Mouse (Mus musculus) liver, embryonic 13.5 days (tissue): ENCODE measurements at regions not wholly inside any gene's neighbourhood (a gene's known extent, or its start where the extent isn't known, plus 50 kb on each side); places are given as distances from the start of the nearest gene placed in this dataset.

Experiments
- ATAC-seq: fragments of 200-750 bp; cut with Nextera tagmentation; 2 replicates; pipeline ENCODE4 v1.8.0; 2017; ENCODE audit warnings: low read depth, mild to moderate bottlenecking, moderate number of reproducible peaks, moderate library complexity
- DNase-seq: peaks from one replicate; pipeline ENCODE4 v3.0.0; 2022
- H3K27ac ChIP-seq: fragments of 300-500 bp; sonication (generic); 2 replicates; pipeline ENCODE4 v1.5.1; 2015; ENCODE audit warnings: moderate library complexity, mild to moderate bottlenecking, inconsistent platforms
- H3K27me3 ChIP-seq: fragments of 300-500 bp; sonication (generic); 2 replicates; pipeline ENCODE4 v1.6.1; 2015; ENCODE audit warnings: mild to moderate bottlenecking, inconsistent platforms
- H3K36me3 ChIP-seq: fragments of 300-500 bp; sonication (generic); 2 replicates; pipeline ENCODE4 v1.6.1; 2015; ENCODE audit warnings: mild to moderate bottlenecking, inconsistent platforms
- H3K4me1 ChIP-seq: fragments of 300-500 bp; sonication (generic); replicated peaks from 2 replicates; pipeline ENCODE4 v1.6.1; 2015; ENCODE audit warnings: inconsistent platforms
- H3K4me2 ChIP-seq: fragments of 300-500 bp; sonication (generic); 2 replicates; pipeline ENCODE4 v1.6.1; 2015; ENCODE audit warnings: inconsistent platforms, mild to moderate bottlenecking, moderate library complexity
- H3K4me3 ChIP-seq: fragments of 300-500 bp; sonication (generic); replicated peaks from 2 replicates; pipeline ENCODE4 v1.5.1; 2015; ENCODE audit warnings: mild to moderate bottlenecking, inconsistent platforms
- H3K9ac ChIP-seq: fragments of 300-500 bp; sonication (generic); 2 replicates; pipeline ENCODE4 v1.6.1; 2015; ENCODE audit warnings: mild to moderate bottlenecking, inconsistent platforms
- H3K9me3 ChIP-seq: fragments of 300-500 bp; sonication (generic); replicated peaks from 2 replicates; pipeline ENCODE4 v1.6.1; 2016; ENCODE audit warnings: inconsistent platforms
- WGBS: fragments of 180-500 bp; shearing (Covaris S2); methylation state at CpG from one replicate; pipeline ENCODE4 v1.1.7; 2015; ENCODE audit not compliant: insufficient replicate concordance; 5-methylcytosine and 5-hydroxymethylcytosine counted together

- ATAC-seq, result no peak
- no peak overlapping the region for H3K9ac ChIP-seq
- 60% methylated on average over 6 of the region's 6 CpGs for whole genome bisulfite sequencing
- no peak overlapping the region for H3K4me3 ChIP-seq
- no peak overlapping the region for H3K27ac ChIP-seq
- no peak overlapping the region for H3K4me2 ChIP-seq
- peaks cover 6% of the 10 kb centered on the region; the same call in 1 of the 2 replicates for H3K4me1 ChIP-seq
- H3K9me3 ChIP-seq, result no peaks in the 10 kb centered on the region
- no peak for DNase-seq
- H3K27me3 ChIP-seq, result no peaks in the 10 kb centered on the region
- H3K36me3 ChIP-seq, result no peaks in the 10 kb centered on the region
Observed at GRCm38 (mm10) chr3:22023049-22023448, 53.4 kb upstream of the Tbl1xr1 start.

- Histone ChIP-seq H3K27ac (no peak overlapping the region), H3K9ac (no peak overlapping the region), H3K27me3 (no peaks in the 10 kb centered on the region), H3K9me3 (no peaks in the 10 kb centered on the region), H3K4me2 (no peak overlapping the region), H3K36me3 (no peaks in the 10 kb centered on the region), H3K4me3 (no peak overlapping the region), H3K4me1 (peaks cover 6% of the 10 kb centered on the region; the same call in 1 of the 2 replicates)
- WGBS, result 53% methylated on average over 5 of the region's 5 CpGs
- ATAC-seq (no peak), DNase-seq (no peak)
Observed at GRCm38 (mm10) chr3:22023551-22023950, 52.9 kb upstream of the Tbl1xr1 start.

DNA sequence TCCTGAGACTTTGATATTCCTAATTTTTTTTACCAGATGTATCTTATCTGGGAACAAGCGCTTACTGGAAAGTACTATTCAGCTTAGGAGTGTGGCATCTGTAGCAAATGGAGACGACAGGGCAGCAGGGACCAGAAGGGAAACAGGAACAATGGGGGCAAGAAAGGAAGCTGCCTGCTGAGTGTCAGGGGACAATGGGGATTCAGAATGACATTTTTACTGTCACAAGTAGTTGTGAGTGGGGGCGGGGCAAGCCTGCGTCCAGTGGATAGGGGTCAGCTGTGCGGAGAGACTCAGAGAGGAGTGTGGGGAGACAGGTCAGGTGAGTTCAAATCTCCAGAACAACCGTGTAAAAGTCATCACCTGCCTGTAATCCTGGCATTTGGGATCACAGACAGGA lies 52.3 kb upstream of the Tbl1xr1 start:
- H3K4me2 ChIP-seq, result no peak overlapping the region
- no peak overlapping the region for H3K27ac ChIP-seq
- H3K36me3 ChIP-seq, result no peaks in the 10 kb centered on the region
- WGBS, result 26% methylated on average over 6 of the region's 6 CpGs
- ATAC-seq, result no peak
- H3K9ac ChIP-seq, result no peak overlapping the region
- no peak overlapping the region for H3K4me3 ChIP-seq
- H3K27me3 ChIP-seq, result no peaks in the 10 kb centered on the region
- peaks cover 6% of the 10 kb centered on the region; the same call in 1 of the 2 replicates for H3K4me1 ChIP-seq
- H3K9me3 ChIP-seq, result no peaks in the 10 kb centered on the region
- DNase-seq, result no peak

DNA sequence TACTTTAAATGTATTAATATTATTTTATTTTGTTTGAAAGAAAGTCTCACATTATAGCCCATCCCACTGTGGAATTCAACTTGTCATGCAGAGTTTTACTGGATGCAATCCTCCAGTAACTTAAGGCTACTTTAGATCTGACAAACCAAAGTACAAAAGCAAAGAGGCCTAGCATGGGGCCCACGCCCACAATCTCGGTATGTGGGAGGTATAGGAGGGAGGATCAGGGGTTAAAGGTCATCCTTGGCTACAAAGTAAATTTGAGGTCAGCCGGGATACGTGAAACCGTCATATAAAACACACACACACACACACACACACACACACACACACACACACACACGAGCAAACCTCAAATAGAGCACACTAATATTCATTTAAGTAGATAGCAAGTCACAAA lies 51.3 kb upstream of the Tbl1xr1 start:
- DNase-seq, result no peak
- Histone ChIP-seq H3K9me3 (no peaks in the 10 kb centered on the region), H3K9ac (no peak overlapping the region), H3K27me3 (no peaks in the 10 kb centered on the region), H3K36me3 (no peaks in the 10 kb centered on the region), H3K4me2 (no peak overlapping the region), H3K4me1 (peaks cover 6% of the 10 kb centered on the region; the same call in 1 of the 2 replicates), H3K27ac (no peak overlapping the region), H3K4me3 (no peak overlapping the region)
- no peak for ATAC-seq
- 78% methylated on average over 6 of the region's 6 CpGs for WGBS

- Histone ChIP-seq H3K9me3 (no peaks in the 10 kb centered on the region), H3K9ac (no peak overlapping the region), H3K4me2 (no peak overlapping the region), H3K4me1 (peaks cover 6% of the 10 kb centered on the region; the same call in 1 of the 2 replicates), H3K36me3 (no peaks in the 10 kb centered on the region), H3K27ac (no peak overlapping the region), H3K27me3 (no peaks in the 10 kb centered on the region), H3K4me3 (no peak overlapping the region)
- 70% methylated on average over 8 of the region's 8 CpGs for WGBS
- no peak for DNase-seq
- ATAC-seq, result no peak
Observed at GRCm38 (mm10) chr3:22025615-22026014, 50.8 kb upstream of the Tbl1xr1 start.
